Mouse (Mus musculus) testis, adult 2 months (tissue): ENCODE data around the gene Gon4l. TPM values are rescaled to one million over a fixed set of nuclear protein-coding genes. Genes with fewer than 3 reads are reported as not detected.

Experiments
- H3K27ac ChIP-seq: fragments of 200-500 bp; 2 replicates; pipeline ENCODE4 v1.5.1; 2012; ENCODE audit warnings: low read depth, low read length; ENCODE audit not compliant: control insufficient read depth, insufficient read depth
- H3K27me3 ChIP-seq: fragments of 200-500 bp; 2 replicates; pipeline ENCODE4 v1.6.1; 2012; ENCODE audit warnings: mild to moderate bottlenecking, low read length, moderate library complexity; ENCODE audit not compliant: control insufficient read depth, insufficient read depth
- H3K36me3 ChIP-seq: fragments of 200-500 bp; 2 replicates; pipeline ENCODE4 v1.6.1; 2012; ENCODE audit warnings: mild to moderate bottlenecking, low read length; ENCODE audit not compliant: control insufficient read depth, insufficient read depth
- H3K4me1 ChIP-seq: fragments of 200-500 bp; 2 replicates; pipeline ENCODE4 v1.6.1; 2012; ENCODE audit warnings: low read length; ENCODE audit not compliant: control insufficient read depth, insufficient read depth
- H3K4me3 ChIP-seq: fragments of 200-500 bp; 2 replicates; pipeline ENCODE4 v1.5.1; 2012; ENCODE audit warnings: low read depth, mild to moderate bottlenecking, low read length, moderate library complexity, mixed read lengths; ENCODE audit not compliant: control insufficient read depth
- CTCF ChIP-seq: fragments of 200-500 bp; IDR thresholded peaks from 2 replicates; pipeline ENCODE4 v1.5.1; 2012; ENCODE audit warnings: low read depth, mild to moderate bottlenecking, inconsistent platforms, low read length, moderate library complexity; ENCODE audit not compliant: control insufficient read depth, insufficient read depth, insufficient replicate concordance
- POLR2A ChIP-seq: fragments of 200-500 bp; IDR thresholded peaks from 2 replicates; pipeline ENCODE4 v1.6.1; 2012; ENCODE audit warnings: low read depth, mild to moderate bottlenecking, inconsistent platforms, low read length, moderate library complexity; ENCODE audit not compliant: control insufficient read depth
- polyA plus RNA-seq: library from polyadenylated mRNA; depleted of rRNA; stranded (reverse); fragments of >200 nt; gene quantifications from 2 replicates; pipeline ENCODE4 v1.2.3, GENCODE M21; 2012

Gon4l gene
- polyA plus RNA-seq, 1 experiment, result 14.3 TPM

DNA sequence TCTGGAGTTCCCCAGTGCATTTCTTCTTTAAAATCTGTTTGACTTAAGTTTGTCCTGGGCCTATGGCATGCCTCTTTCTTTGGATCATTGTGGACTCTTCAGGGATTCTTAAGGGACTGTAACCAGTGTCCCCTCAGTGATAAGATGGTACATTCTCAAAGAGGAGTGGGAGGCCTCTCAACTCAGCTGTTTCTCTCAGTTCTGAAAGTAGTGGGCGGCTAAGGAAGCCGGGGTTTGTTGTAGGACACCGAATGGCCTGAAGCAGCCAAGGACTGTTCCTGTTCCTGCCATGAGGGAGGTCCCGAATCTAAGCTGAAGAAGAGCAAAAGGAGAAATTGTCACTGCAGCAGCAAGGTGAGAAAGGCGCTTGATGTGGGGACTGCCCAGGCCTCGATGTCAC is 70.2 kb downstream of the Gon4l start:
- TF ChIP-seq CTCF (no peak), POLR2A (no peak)
- H3K4me1 ChIP-seq, result no peaks in the 10 kb centered on the region
- no peak overlapping the region for H3K4me3 ChIP-seq
- H3K27ac ChIP-seq, result no peak overlapping the region; the same call in 1 of the 2 replicates
- peaks cover 8% of the 10 kb centered on the region for H3K36me3 ChIP-seq
- no peaks in the 10 kb centered on the region for H3K27me3 ChIP-seq

DNA sequence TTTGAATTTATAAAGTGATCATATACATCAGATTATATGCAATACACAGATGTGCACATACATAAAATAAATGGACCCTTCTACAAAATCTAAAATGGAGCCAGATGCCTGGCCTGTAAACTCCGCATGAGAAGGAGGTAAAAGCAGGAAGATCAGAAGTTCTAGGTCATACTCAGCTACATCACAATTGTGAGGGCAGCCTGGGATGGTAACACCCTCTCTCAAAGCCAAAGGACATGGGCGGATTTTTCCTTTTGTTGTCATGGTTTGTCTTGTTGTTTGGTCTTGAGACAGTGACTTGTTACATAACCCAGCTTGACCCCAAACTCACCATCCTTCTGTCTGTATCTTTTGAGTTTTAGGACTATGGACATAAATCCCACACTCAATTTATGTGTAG is 70.7 kb downstream of the Gon4l start:
- Histone ChIP-seq H3K36me3 (peaks cover 10% of the 10 kb centered on the region), H3K4me3 (no peak overlapping the region), H3K27ac (no peak overlapping the region), H3K4me1 (no peaks in the 10 kb centered on the region), H3K27me3 (no peaks in the 10 kb centered on the region)
- no peak for TF ChIP-seq CTCF
- no peak for TF ChIP-seq POLR2A

DNA sequence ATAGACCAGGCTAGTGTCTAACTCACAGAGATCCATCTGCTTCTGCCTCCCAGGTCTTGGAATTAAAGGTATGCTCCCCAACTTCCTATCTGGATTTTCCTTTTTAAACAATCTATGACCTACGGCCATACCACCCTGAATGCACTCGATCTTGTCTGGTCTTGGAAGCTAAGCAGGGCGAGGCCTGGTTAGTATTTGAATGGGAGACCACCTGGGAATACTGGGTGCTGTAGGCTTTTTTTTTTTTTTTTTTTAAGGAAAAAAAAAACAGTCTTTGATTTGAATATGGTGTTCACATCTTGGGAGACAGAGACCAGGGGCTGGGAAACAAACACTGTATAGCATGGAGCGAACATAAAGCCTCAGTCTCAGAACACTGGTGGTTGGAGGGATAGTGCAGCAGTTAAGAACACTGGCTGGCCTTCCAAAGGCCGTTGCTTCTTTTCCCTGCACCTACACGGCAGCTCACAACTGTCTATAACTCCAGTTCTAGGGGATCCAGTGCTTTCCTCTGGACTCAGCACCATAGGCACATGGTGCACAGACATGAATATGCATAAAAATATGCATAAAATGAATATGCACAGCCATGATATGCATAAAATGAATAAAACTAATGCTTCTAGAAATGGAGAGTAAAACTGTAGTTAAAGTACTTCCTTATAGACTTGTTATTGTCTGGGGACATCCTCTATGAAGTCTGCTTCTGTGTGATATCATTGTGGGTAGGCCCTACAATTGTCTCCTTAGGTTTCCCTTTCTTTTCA is 71.5 kb downstream of the Gon4l start:
- Histone ChIP-seq H3K4me1 (no peaks in the 10 kb centered on the region; the same call in 1 of the 2 replicates), H3K27ac (no peak overlapping the region), H3K36me3 (peaks cover 10% of the 10 kb centered on the region), H3K27me3 (no peaks in the 10 kb centered on the region), H3K4me3 (no peak overlapping the region)
- TF ChIP-seq CTCF, result no peak
- no peak for TF ChIP-seq POLR2A

DNA sequence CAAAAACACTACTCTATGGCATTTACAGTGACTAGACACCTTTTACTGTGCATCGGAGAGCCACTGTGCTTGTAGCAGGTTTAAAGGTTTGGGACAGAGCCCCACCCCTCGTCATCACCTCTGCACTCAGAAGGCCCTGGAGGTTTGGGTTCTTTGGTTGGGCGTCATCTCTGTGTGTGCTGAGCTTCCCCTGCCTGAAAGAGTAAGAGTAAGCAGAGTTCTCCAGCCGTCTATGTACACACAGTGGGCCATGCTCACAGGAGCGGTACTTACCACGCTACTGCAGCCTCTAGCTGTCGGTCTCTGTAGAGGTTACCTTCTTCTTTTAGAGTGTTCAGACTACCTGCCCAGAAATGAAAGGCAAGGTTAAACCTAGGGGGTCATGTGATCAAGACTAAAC is 77.6 kb downstream of the Gon4l start:
- H3K36me3 ChIP-seq, result peaks cover 11% of the 10 kb centered on the region
- H3K27ac ChIP-seq, result no peak overlapping the region
- H3K4me3 ChIP-seq, result peak overlapping the region; percentile 91
- TF ChIP-seq POLR2A (no peak), CTCF (no peak)
- no peaks in the 10 kb centered on the region for H3K27me3 ChIP-seq
- peaks cover 3% of the 10 kb centered on the region for H3K4me1 ChIP-seq

GRCm38 (mm10) chr3:88913511-88914383 is 78.7 kb downstream of the Gon4l start, which contains the start of gene Msto1:
Gene Msto1, minus strand, starts transcription at chr3:88913999.
- Histone ChIP-seq H3K36me3 (peaks cover 9% of the 10 kb centered on the region), H3K27ac (peak within 1 kb of the TSS; percentile 95), H3K4me3 (peak within 1 kb of the TSS; percentile 91), H3K4me1 (peaks cover 3% of the 10 kb centered on the region), H3K27me3 (no peaks in the 10 kb centered on the region)
- TF ChIP-seq POLR2A (peak; percentile 97), CTCF (no peak)

DNA sequence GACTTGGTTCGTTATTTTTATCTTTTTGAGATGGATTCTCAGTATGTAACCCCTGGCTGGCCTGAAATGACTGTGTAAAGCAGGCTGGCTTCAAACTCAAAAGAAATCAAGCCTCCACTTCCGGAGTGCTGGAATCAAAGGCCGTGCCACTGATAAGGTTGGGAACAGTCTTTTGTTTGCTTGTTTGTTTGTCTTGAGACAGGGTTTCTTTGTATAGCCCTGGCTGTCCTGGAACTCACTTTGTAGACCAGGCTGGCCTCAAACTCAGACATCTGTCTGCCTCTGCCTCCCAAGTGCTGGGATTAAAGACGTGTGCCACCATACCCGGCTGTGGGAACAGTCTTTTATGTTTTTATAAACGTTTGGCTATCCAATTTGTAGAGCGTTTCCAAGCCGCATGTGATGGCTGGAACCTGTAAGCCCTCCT is 79.4 kb downstream of the Gon4l start:
- peaks cover 7% of the 10 kb centered on the region for H3K36me3 ChIP-seq
- no peaks in the 10 kb centered on the region for H3K27me3 ChIP-seq
- H3K4me1 ChIP-seq, result peaks cover 3% of the 10 kb centered on the region
- H3K4me3 ChIP-seq, result peak overlapping the region; percentile 91
- H3K27ac ChIP-seq, result peak overlapping the region; percentile 95
- TF ChIP-seq POLR2A (no peak), CTCF (no peak)

DNA sequence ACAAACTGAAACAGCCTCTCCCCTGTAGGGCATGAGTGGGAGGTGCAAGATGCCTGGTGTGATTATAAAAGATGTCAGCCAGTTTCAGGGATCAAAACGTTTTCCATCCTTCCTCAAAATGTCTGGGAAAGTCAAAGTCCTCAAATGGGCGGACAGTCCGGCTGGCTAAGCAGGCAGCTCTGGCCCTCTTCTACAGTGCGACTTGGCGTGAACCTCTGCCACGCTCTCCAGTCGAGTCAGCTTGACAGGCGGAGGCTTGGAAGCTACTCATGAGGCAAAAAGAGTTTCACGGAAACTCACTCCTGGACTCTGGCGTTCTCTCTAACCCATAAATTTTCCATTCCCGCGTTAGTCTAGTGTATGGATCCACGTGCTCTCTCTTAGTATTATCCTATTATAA is 84.0 kb downstream of the Gon4l start:
- H3K27ac ChIP-seq, result no peak overlapping the region
- H3K4me3 ChIP-seq, result no peak overlapping the region
- no peaks in the 10 kb centered on the region; the same call in 1 of the 2 replicates for H3K36me3 ChIP-seq
- peaks cover 6% of the 10 kb centered on the region for H3K4me1 ChIP-seq
- no peaks in the 10 kb centered on the region for H3K27me3 ChIP-seq
- TF ChIP-seq POLR2A (no peak), CTCF (no peak)
